Comparison of ENCODE assay signal across 13 mouse cellular contexts in genomic region chr15:24725170-24725569, GRCm38 (mm10).
"Had no signal": no experiment of that assay in that cellular context is flagged by ENCODE, and none has a peak within 500 bp of the region (broad histone marks: within the 10 kb centered on the region; RNA-seq: fewer than 3 reads in every experiment).

No protein-coding gene starts in this region.

- ATAC-seq: intestine, embryonic 15.5 days had no signal

- H3K27ac ChIP-seq: intestine, embryonic 15.5 days; kidney, embryonic 15.5 days; left cerebral cortex, adult 2 months; liver, embryonic 13.5 days; midbrain, embryonic 12.5 days; stomach, embryonic 15.5 days had no signal

- H3K36me3 ChIP-seq: intestine, embryonic 15.5 days; kidney, embryonic 15.5 days; liver, embryonic 13.5 days; midbrain, embryonic 12.5 days; stomach, embryonic 15.5 days had no signal

- DNase-seq: kidney, adult 11 months; kidney, adult 8-10 months; liver, embryonic 13.5 days; lung, adult 2 months; right cerebral cortex, postnatal 25 days; spleen, adult 18-20 months; thymus, adult 2 months; thymus, postnatal 14 days had no signal

- H3K9me3 ChIP-seq: intestine, embryonic 15.5 days; kidney, embryonic 15.5 days; liver, embryonic 13.5 days; midbrain, embryonic 12.5 days; stomach, embryonic 15.5 days had no signal

- H3K27me3 ChIP-seq: intestine, embryonic 15.5 days; kidney, embryonic 15.5 days; liver, embryonic 13.5 days; midbrain, embryonic 12.5 days; stomach, embryonic 15.5 days had no signal

- H3K4me2 ChIP-seq: intestine, embryonic 15.5 days; kidney, embryonic 15.5 days; liver, embryonic 13.5 days; midbrain, embryonic 12.5 days; stomach, embryonic 15.5 days had no signal

- H3K4me1 ChIP-seq: intestine, embryonic 15.5 days; kidney, embryonic 15.5 days; liver, embryonic 13.5 days; midbrain, embryonic 12.5 days; stomach, embryonic 15.5 days had no signal

- H3K4me3 ChIP-seq: intestine, embryonic 15.5 days; kidney, embryonic 15.5 days; left cerebral cortex, adult 2 months; liver, embryonic 13.5 days; midbrain, embryonic 12.5 days; stomach, embryonic 15.5 days had no signal

- H3K9ac ChIP-seq: intestine, embryonic 15.5 days; kidney, embryonic 15.5 days; liver, embryonic 13.5 days; midbrain, embryonic 12.5 days; stomach, embryonic 15.5 days had no signal
